Mouse (Mus musculus) left cerebral cortex, adult 6 months (tissue): ENCODE measurements around the gene Ubfd1. TPM values are rescaled to one million over a fixed set of nuclear protein-coding genes. Genes with fewer than 3 reads are reported as not detected.

ENCODE experiments used
- long read RNA-seq, 2 experiments: library from polyadenylated mRNA; unstranded; transcript quantifications; one replicate each; pipeline ENCODE4 v2.0.0; 2019 to 2020
- polyA plus RNA-seq: library from polyadenylated mRNA; unstranded; fragments of <200 nt; fragmentation: Nextera tagmentation; gene quantifications from 2 replicates; pipeline ENCODE4 v1.2.3, GENCODE M21; 2021

Gene Ubfd1
- 13.2 and 40.7 TPM in 2 replicates for polyA plus RNA-seq
- long read RNA-seq, experiment 1, full-length matches to known transcripts, result 3 of 9 reads
- long read RNA-seq, experiment 1, partial matches to known transcripts, result 1 of 9 reads
- long read RNA-seq, experiment 1, other reads (novel, unspliced or antisense), result 5 of 9 reads
- long read RNA-seq, experiment 2, full-length matches to known transcripts, result 1 of 11 reads
- long read RNA-seq, experiment 2, partial matches to known transcripts, result 1 of 11 reads
- long read RNA-seq, experiment 2, other reads (novel, unspliced or antisense), result 9 of 11 reads

GRCm38 (mm10) chr7:122066945-122067516 is at the start of gene Ubfd1, which contains the start of gene Ears2:
Gene Ubfd1 (plus strand): TSS chr7:122067175.
Gene Ears2 (minus strand): TSS chr7:122067263.

GRCm38 (mm10) chr7:122020667-122021354 is 46.2 kb upstream of the Ubfd1 start, which contains the start of gene Gga2:
Gene Gga2 (minus strand): TSS chr7:122021222.

GRCm38 (mm10) chr7:122101747-122102244 is 34.8 kb downstream of the Ubfd1 start, which contains the start of gene Ndufab1:
Gene Ndufab1 (minus strand): TSS chr7:122101886.

Other genes starting within 250 kb of the Ubfd1 start
- not detected in 2 replicates for gene Scnn1b, start 202.1 kb upstream of the Ubfd1 start, polyA plus RNA-seq
- 26.5 and 32.8 TPM in 2 replicates for gene Cog7, start 85.5 kb upstream of the Ubfd1 start, polyA plus RNA-seq
- 12.1 and 15.9 TPM in 2 replicates for gene Gga2, start 46.0 kb upstream of the Ubfd1 start, polyA plus RNA-seq
- 5.6 and 6.0 TPM in 2 replicates for gene Ears2, start 88 bp downstream of the Ubfd1 start, polyA plus RNA-seq
- gene Ndufab1, start 34.7 kb downstream of the Ubfd1 start, polyA plus RNA-seq, result 850 and 1,075 TPM in 2 replicates
- 0.56 and 0.68 TPM in 2 replicates for gene Palb2, start 65.8 kb downstream of the Ubfd1 start, polyA plus RNA-seq
- 140 and 194 TPM in 2 replicates for gene Dctn5, start 65.9 kb downstream of the Ubfd1 start, polyA plus RNA-seq
- gene Plk1, start 92.3 kb downstream of the Ubfd1 start, polyA plus RNA-seq, result 0.26 and 0.35 TPM in 2 replicates
- gene Ern2, start 119.0 kb downstream of the Ubfd1 start, polyA plus RNA-seq, result 0.09 and 0.15 TPM in 2 replicates
- 0.72 and 1.2 TPM in 2 replicates for gene Chp2, start 152.3 kb downstream of the Ubfd1 start, polyA plus RNA-seq
- gene Prkcb, start 221.6 kb downstream of the Ubfd1 start, polyA plus RNA-seq, result 186 and 357 TPM in 2 replicates